Mouse (Mus musculus) ES-E14 (cell line): Measurements from ENCODE around the gene Ankrd23.

ENCODE experiments used
- CHD2 ChIP-seq: IDR thresholded peaks from 2 replicates; pipeline ENCODE4 v1.6.1; 2014; ENCODE audit warnings: mild to moderate bottlenecking, low read depth, low read length, inconsistent platforms
- HCFC1 ChIP-seq: IDR thresholded peaks from 2 replicates; pipeline ENCODE4 v1.6.1; 2012; ENCODE audit warnings: low read length, inconsistent platforms, borderline replicate concordance; ENCODE audit not compliant: insufficient read depth
- MAFK ChIP-seq: IDR thresholded peaks from 2 replicates; pipeline ENCODE4 v1.6.1; 2014; ENCODE audit warnings: mild to moderate bottlenecking, low read depth, low read length, inconsistent platforms; ENCODE audit not compliant: insufficient read depth
- ZC3H11A ChIP-seq: IDR thresholded peaks from 2 replicates; pipeline ENCODE4 v1.6.1; 2012; ENCODE audit warnings: low read depth, mild to moderate bottlenecking, inconsistent platforms, low read length, borderline replicate concordance
- ZNF384 ChIP-seq: IDR thresholded peaks from 2 replicates; pipeline ENCODE4 v1.6.1; 2012; ENCODE audit warnings: low read depth, low read length, inconsistent platforms

DNA sequence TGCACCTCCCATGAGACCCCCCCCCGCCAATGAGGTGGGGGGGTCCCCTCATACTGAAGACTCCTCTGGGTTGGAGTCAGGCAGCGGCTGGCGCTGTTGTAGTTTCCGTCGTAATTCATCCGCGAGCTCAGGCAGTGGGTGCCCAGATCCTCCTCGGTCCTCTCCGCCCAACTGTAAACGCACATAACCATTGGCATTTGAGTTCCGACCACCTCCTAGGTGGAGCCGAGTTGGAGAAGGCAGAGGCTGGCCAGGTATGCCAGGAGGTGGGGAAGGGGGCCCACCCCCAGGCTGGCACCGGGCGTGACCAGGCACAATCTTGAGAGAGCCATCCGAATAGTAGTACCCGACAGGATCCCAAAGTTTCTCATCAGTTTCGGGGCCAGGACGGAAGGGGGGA, 12.8 kb upstream of the Ankrd23 start:
- no peak for TF ChIP-seq CHD2
- no peak for TF ChIP-seq MAFK
- no peak for TF ChIP-seq HCFC1
- no peak for TF ChIP-seq ZNF384
- TF ChIP-seq ZC3H11A = no peak
